ENCODE assay signal across 8 mouse cellular contexts in the genomic region with DNA sequence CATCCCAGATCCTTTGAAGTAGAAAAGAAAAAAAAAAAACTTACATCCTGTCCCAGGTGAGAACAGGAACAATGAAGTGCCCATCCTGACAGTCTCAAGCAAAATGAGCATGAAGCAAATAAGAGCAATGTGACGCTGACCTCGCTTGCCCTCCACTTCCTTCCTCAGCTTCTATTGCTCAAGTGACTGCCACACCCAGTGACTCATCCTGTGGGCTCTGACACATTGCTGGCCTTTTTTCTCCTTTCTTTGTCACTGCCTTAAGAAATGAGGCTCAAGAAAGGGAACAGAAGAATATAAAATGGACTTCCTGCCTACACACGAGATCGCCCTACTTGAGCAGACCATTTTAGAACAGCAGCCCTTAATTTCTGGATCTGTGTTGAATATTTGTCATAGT. TPM values are rescaled to one million over a fixed set of nuclear protein-coding genes. Genes with fewer than 3 reads are reported as not detected.
DNase-seq lines count a peak whose midpoint lies in the region; ATAC-seq and TF ChIP-seq lines count a peak whose summit lies in the region.

No protein-coding gene starts in this region.

- H3K4me3 ChIP-seq in embryonic fibroblast, embryonic 13.5 days (ENCODE audit: insufficient read depth, low read length) = no peak overlapping the region
- no peak overlapping the region for H3K4me3 ChIP-seq in thymus, adult 2 months (ENCODE audit: control insufficient read depth, insufficient read depth, low read length)
- H3K4me3 ChIP-seq in midbrain, embryonic 11.5 days (ENCODE audit: low read depth, low read length) = no peak overlapping the region

- no peaks in the 10 kb centered on the region for H3K9me3 ChIP-seq in midbrain, embryonic 11.5 days (ENCODE audit: control insufficient read depth, low read length)

- peaks cover 10% of the 10 kb centered on the region for H3K4me1 ChIP-seq in embryonic fibroblast, embryonic 13.5 days (ENCODE audit: control insufficient read depth, insufficient read depth, low read length)
- H3K4me1 ChIP-seq in thymus, adult 2 months (replicated peaks; ENCODE audit: control insufficient read depth, insufficient read depth, low read length) = no peaks in the 10 kb centered on the region
- H3K4me1 ChIP-seq in midbrain, embryonic 11.5 days (ENCODE audit: control insufficient read depth, insufficient read depth, low read length) = no peaks in the 10 kb centered on the region

- H3K27me3 ChIP-seq in thymus, adult 2 months (ENCODE audit: control insufficient read depth, insufficient read depth, low read length) = no peaks in the 10 kb centered on the region
- no peaks in the 10 kb centered on the region for H3K27me3 ChIP-seq in midbrain, embryonic 11.5 days (ENCODE audit: control insufficient read depth, insufficient read depth, low read length)

- no peak for ATAC-seq in midbrain, embryonic 11.5 days (ENCODE audit: low FRiP score)

- no peak overlapping the region for H3K4me2 ChIP-seq in midbrain, embryonic 11.5 days

- H3K9ac ChIP-seq in midbrain, embryonic 11.5 days (ENCODE audit: low read length) = no peak overlapping the region

- peak; percentile 12 to 67 for DNase-seq in urinary bladder, adult 18-20 months (ENCODE audit: low spot score in 2 of 2)
- no peak for DNase-seq in urinary bladder, postnatal 10 days (ENCODE audit: low spot score)
- DNase-seq in kidney, postnatal 25 days = peak; percentile 54 to 73
- DNase-seq in yolk sac, embryonic 10.5 days (ENCODE audit: low spot score) = peak; percentile 44
- DNase-seq in thymus, adult 2 months = no peak
- no peak for DNase-seq in layer of hippocampus, adult 11-12 months (ENCODE audit: low spot score)
- DNase-seq in midbrain, embryonic 11.5 days (ENCODE audit: low spot score, missing footprints) = no peak

- TF ChIP-seq POLR2A in embryonic fibroblast, embryonic 13.5 days (IDR thresholded peaks at IDR 0.05; ENCODE audit: low read depth, low read length) = no peak
- TF ChIP-seq POLR2A in thymus, adult 2 months (IDR thresholded peaks at IDR 0.05; ENCODE audit: control insufficient read depth, extremely low read depth, insufficient read depth, low read length, poor library complexity) = no peak

- peak overlapping the region; percentile 68 for H3K27ac ChIP-seq in embryonic fibroblast, embryonic 13.5 days (ENCODE audit: insufficient read depth, low read length)
- H3K27ac ChIP-seq in thymus, adult 2 months (ENCODE audit: control insufficient read depth, insufficient read depth, low read length) = no peak overlapping the region
- no peak overlapping the region for H3K27ac ChIP-seq in midbrain, embryonic 11.5 days (ENCODE audit: low read depth, low read length)

- TF ChIP-seq CTCF in embryonic fibroblast, embryonic 13.5 days (IDR thresholded peaks at IDR 0.05; ENCODE audit: borderline replicate concordance, insufficient read depth, low read length) = no peak
- no peak for TF ChIP-seq CTCF in thymus, adult 2 months (IDR thresholded peaks at IDR 0.05; ENCODE audit: borderline replicate concordance, control insufficient read depth, extremely low read depth, insufficient read depth, low read length, poor library complexity)

- 16% methylated on average over 4 of the region's 4 CpGs for WGBS in thymus, adult 2 months
- WGBS in midbrain, embryonic 11.5 days = 81% methylated on average over 4 of the region's 4 CpGs

- no peaks in the 10 kb centered on the region for H3K36me3 ChIP-seq in thymus, adult 2 months (ENCODE audit: control insufficient read depth, insufficient read depth, low read length)
- no peaks in the 10 kb centered on the region for H3K36me3 ChIP-seq in midbrain, embryonic 11.5 days (ENCODE audit: control insufficient read depth, insufficient read depth, low read length)

RNA-seq across cellular contexts. Expression of a gene that starts 42.9 kb away (rescaled TPM):
- 18.2 and 20.5 TPM in 2 replicates for polyA plus RNA-seq in embryonic fibroblast, embryonic 13.5 days (2011; ENCODE audit: insufficient read length, low read depth, missing spikeins)
- polyA plus RNA-seq in thymus, adult 2 months (2012; rRNA removed) = 3.4 TPM in 2 replicates
- polyA plus RNA-seq in midbrain, embryonic 11.5 days (2014; fragmentation: Nextera tagmentation; extraction: Ambion mirVana) = 25.2 and 26.3 TPM in 2 replicates

Comparison
In these comparisons a context has a peak if more than half of its experiments do, and no peak if none do; other contexts are left out.
1. DNase-seq: peak in urinary bladder, adult 18-20 months (2 of 2), kidney, postnatal 25 days (2 of 2) and yolk sac, embryonic 10.5 days (single experiment); none in urinary bladder, postnatal 10 days (single experiment), thymus, adult 2 months (single experiment), layer of hippocampus, adult 11-12 months (single experiment) and midbrain, embryonic 11.5 days (single experiment).